Mouse (Mus musculus): ENCODE measurements around the gene Fancc. TPM values are rescaled to one million over a fixed set of nuclear protein-coding genes. Genes with fewer than 3 reads are reported as not detected.
A peak's percentile ranks its signal among the peaks of the same experiment; 100 is the strongest.

The Fancc gene
- polyA plus RNA-seq, 1 experiment from 2014 or later = 24.0 TPM

GRCm38 (mm10) chr13:63277316-63277715 is 219.8 kb downstream of the Fancc start:
- no peak for ATAC-seq (ENCODE audit: low FRiP score, low read depth)
- no peak overlapping the region for H3K27ac ChIP-seq
- H3K36me3 ChIP-seq = no peaks in the 10 kb centered on the region; the same call in 1 of the 2 replicates
- H3K4me3 ChIP-seq = no peak overlapping the region
- H3K4me1 ChIP-seq = peaks cover 47% of the 10 kb centered on the region
- H3K27me3 ChIP-seq (replicated peaks) = 0 out of 2 replicates have a peak, but pooled peaks cover 4% of the 10 kb centered on the region
- H3K9ac ChIP-seq = no peak overlapping the region
- WGBS = 69% methylated on average over 5 of the region's 5 CpGs
- H3K9me3 ChIP-seq = no peaks in the 10 kb centered on the region
- no peak overlapping the region for H3K4me2 ChIP-seq (replicated peaks)

- H3K36me3 ChIP-seq = no peaks in the 10 kb centered on the region
- no peak overlapping the region for H3K4me3 ChIP-seq
- WGBS = 93% methylated on average over 4 of the region's 4 CpGs
- H3K4me1 ChIP-seq = peaks cover 51% of the 10 kb centered on the region
- no peak overlapping the region for H3K27ac ChIP-seq
- no peaks in the 10 kb centered on the region for H3K9me3 ChIP-seq
- no peak overlapping the region for H3K9ac ChIP-seq
- 0 out of 2 replicates have a peak, but pooled peaks cover 4% of the 10 kb centered on the region for H3K27me3 ChIP-seq (replicated peaks)
- peak overlapping the region; percentile 3; the same call in 1 of the 2 replicates for H3K4me2 ChIP-seq (replicated peaks)
- ATAC-seq (ENCODE audit: low FRiP score, low read depth) = no peak
Observed at GRCm38 (mm10) chr13:63276389-63276788, 220.7 kb downstream of the Fancc start.

- Histone ChIP-seq H3K4me1 (peaks cover 35% of the 10 kb centered on the region), H3K9me3 (no peaks in the 10 kb centered on the region), H3K36me3 (no peaks in the 10 kb centered on the region), H3K4me3 (no peak overlapping the region), H3K9ac (no peak overlapping the region), H3K27me3 (replicated peaks) (peaks cover 11% of the 10 kb centered on the region; the same call in 1 of the 2 replicates), H3K4me2 (replicated peaks) (peak overlapping the region; percentile 49), H3K27ac (no peak overlapping the region)
- WGBS = 75% methylated on average over 10 of the region's 10 CpGs
- ATAC-seq (ENCODE audit: low FRiP score, low read depth) = no peak
Observed at GRCm38 (mm10) chr13:63274488-63275166, 222.5 kb downstream of the Fancc start.

- H3K27me3 ChIP-seq (replicated peaks) = peaks cover 11% of the 10 kb centered on the region; the same call in 1 of the 2 replicates
- no peak overlapping the region for H3K27ac ChIP-seq
- H3K4me3 ChIP-seq = peak overlapping the region; percentile 23; the same call in 1 of the 2 replicates
- WGBS = 28% methylated on average over 2 of the region's 2 CpGs
- H3K4me2 ChIP-seq (replicated peaks) = peak overlapping the region; percentile 49
- H3K4me1 ChIP-seq = peaks cover 27% of the 10 kb centered on the region
- no peaks in the 10 kb centered on the region for H3K36me3 ChIP-seq
- H3K9me3 ChIP-seq = no peaks in the 10 kb centered on the region
- no peak overlapping the region for H3K9ac ChIP-seq
- no peak for ATAC-seq (ENCODE audit: low FRiP score, low read depth)
Observed at GRCm38 (mm10) chr13:63273859-63274258, 223.2 kb downstream of the Fancc start.

- Histone ChIP-seq H3K4me2 (replicated peaks) (peak overlapping the region; percentile 87), H3K9me3 (no peaks in the 10 kb centered on the region), H3K9ac (peak overlapping the region; percentile 65), H3K27ac (no peak overlapping the region), H3K36me3 (no peaks in the 10 kb centered on the region), H3K4me3 (peak overlapping the region; percentile 45), H3K4me1 (peaks cover 17% of the 10 kb centered on the region), H3K27me3 (replicated peaks) (peaks cover 11% of the 10 kb centered on the region; the same call in 1 of the 2 replicates)
- WGBS = under 1% methylated on average over 27 of the region's 27 CpGs
- ATAC-seq (ENCODE audit: low FRiP score, low read depth) = peak; percentile 88
Observed at GRCm38 (mm10) chr13:63272602-63273229, 224.4 kb downstream of the Fancc start.

- peaks cover 11% of the 10 kb centered on the region; the same call in 1 of the 2 replicates for H3K27me3 ChIP-seq (replicated peaks)
Observed at GRCm38 (mm10) chr13:63272017-63272601, 225.0 kb downstream of the Fancc start.

GRCm38 (mm10) chr13:63270191-63270590 is 226.9 kb downstream of the Fancc start:
- Histone ChIP-seq H3K27ac (no peak overlapping the region), H3K9ac (no peak overlapping the region), H3K4me1 (peaks cover 16% of the 10 kb centered on the region), H3K36me3 (no peaks in the 10 kb centered on the region), H3K4me3 (no peak overlapping the region), H3K27me3 (replicated peaks) (peaks cover 11% of the 10 kb centered on the region; the same call in 1 of the 2 replicates), H3K4me2 (replicated peaks) (no peak overlapping the region), H3K9me3 (no peaks in the 10 kb centered on the region)
- ATAC-seq (ENCODE audit: low FRiP score, low read depth) = no peak
- WGBS = 39% methylated on average over 5 of the region's 5 CpGs

More at GRCm38 (mm10) chr13:63272017-63272601, 225.0 kb downstream of the Fancc start:
- no peaks in the 10 kb centered on the region for H3K36me3 ChIP-seq
- peak overlapping the region; percentile 87 for H3K4me2 ChIP-seq (replicated peaks)
- peak overlapping the region; percentile 45 for H3K4me3 ChIP-seq
- peaks cover 16% of the 10 kb centered on the region for H3K4me1 ChIP-seq
- H3K9ac ChIP-seq = peak overlapping the region; percentile 65
- H3K9me3 ChIP-seq = no peaks in the 10 kb centered on the region
- 5% methylated on average over 16 of the region's 16 CpGs for WGBS
- ATAC-seq (ENCODE audit: low FRiP score, low read depth) = peak; percentile 48; the same call in 1 of the 2 replicates
- no peak overlapping the region for H3K27ac ChIP-seq

- no peak for ATAC-seq (ENCODE audit: low FRiP score, low read depth)
- peaks cover 12% of the 10 kb centered on the region for H3K4me1 ChIP-seq
- peaks cover 11% of the 10 kb centered on the region; the same call in 1 of the 2 replicates for H3K27me3 ChIP-seq (replicated peaks)
- no peak overlapping the region for H3K27ac ChIP-seq
- no peak overlapping the region for H3K4me2 ChIP-seq (replicated peaks)
- 77% methylated on average over 1 of the region's 1 CpGs for WGBS
- H3K4me3 ChIP-seq = no peak overlapping the region
- H3K36me3 ChIP-seq = no peaks in the 10 kb centered on the region
- H3K9me3 ChIP-seq = no peaks in the 10 kb centered on the region
- no peak overlapping the region for H3K9ac ChIP-seq
Observed at GRCm38 (mm10) chr13:63268776-63269175, 228.3 kb downstream of the Fancc start.

- H3K36me3 ChIP-seq = no peaks in the 10 kb centered on the region
Observed at GRCm38 (mm10) chr13:63268371-63268770, 228.7 kb downstream of the Fancc start.

GRCm38 (mm10) chr13:63262168-63262957 is 234.7 kb downstream of the Fancc start:
- H3K27me3 ChIP-seq (replicated peaks) = no peaks in the 10 kb centered on the region
- peaks cover 27% of the 10 kb centered on the region for H3K4me1 ChIP-seq
- no peak overlapping the region for H3K27ac ChIP-seq
- H3K4me2 ChIP-seq (replicated peaks) = no peak overlapping the region
- H3K9me3 ChIP-seq = no peaks in the 10 kb centered on the region
- H3K9ac ChIP-seq = no peak overlapping the region
- H3K36me3 ChIP-seq = no peaks in the 10 kb centered on the region
- ATAC-seq (ENCODE audit: low FRiP score, low read depth) = no peak
- no peak overlapping the region for H3K4me3 ChIP-seq
- 90% methylated on average over 1 of the region's 1 CpGs for WGBS

More at GRCm38 (mm10) chr13:63268371-63268770, 228.7 kb downstream of the Fancc start:
- H3K9me3 ChIP-seq = no peaks in the 10 kb centered on the region
- no peak for ATAC-seq (ENCODE audit: low FRiP score, low read depth)
- H3K4me3 ChIP-seq = no peak overlapping the region
- no peak overlapping the region for H3K4me2 ChIP-seq (replicated peaks)
- no peak overlapping the region for H3K27ac ChIP-seq
- peaks cover 12% of the 10 kb centered on the region for H3K4me1 ChIP-seq
- peaks cover 11% of the 10 kb centered on the region; the same call in 1 of the 2 replicates for H3K27me3 ChIP-seq (replicated peaks)
- H3K9ac ChIP-seq = no peak overlapping the region
- WGBS = 83% methylated on average over 4 of the region's 4 CpGs

- WGBS = 96% methylated on average over 3 of the region's 3 CpGs
- Histone ChIP-seq H3K27me3 (replicated peaks) (no peaks in the 10 kb centered on the region), H3K9me3 (no peaks in the 10 kb centered on the region), H3K4me3 (no peak overlapping the region), H3K4me1 (peaks cover 27% of the 10 kb centered on the region), H3K27ac (no peak overlapping the region), H3K36me3 (peaks cover 5% of the 10 kb centered on the region; the same call in 1 of the 2 replicates), H3K4me2 (replicated peaks) (no peak overlapping the region), H3K9ac (no peak overlapping the region)
- ATAC-seq (ENCODE audit: low FRiP score, low read depth) = no peak
Observed at GRCm38 (mm10) chr13:63261676-63262075, 235.4 kb downstream of the Fancc start.

Data from neural tube, embryonic 12.5 days (tissue).